Mouse (Mus musculus) heart, postnatal 0 days (tissue): ENCODE data around the gene Ccdc151. TPM values are rescaled to one million over a fixed set of nuclear protein-coding genes. Genes with fewer than 3 reads are reported as not detected.

Experiments used
- ATAC-seq: fragments of 200-750 bp; cut with Nextera tagmentation; 2 replicates; pipeline ENCODE4 v1.8.0; 2017; ENCODE audit warnings: low read depth, moderate number of reproducible peaks, moderate library complexity; ENCODE audit not compliant: insufficient read depth
- DNase-seq: peaks from one replicate; pipeline ENCODE4 v3.0.0-alpha.2; 2016; ENCODE audit warnings: low spot score
- H3K27ac ChIP-seq: fragments of 300-500 bp; sonication (generic); 2 replicates; pipeline ENCODE4 v1.5.1; 2014; ENCODE audit warnings: low read depth, mild to moderate bottlenecking
- H3K27me3 ChIP-seq: fragments of 300-500 bp; sonication (generic); 2 replicates; pipeline ENCODE4 v1.6.1; 2014; ENCODE audit warnings: low read length, mixed read lengths; ENCODE audit not compliant: control insufficient read depth, insufficient read depth
- H3K36me3 ChIP-seq: fragments of 300-500 bp; sonication (generic); replicated peaks from 2 replicates; pipeline ENCODE4 v1.6.1; 2014; ENCODE audit warnings: low read length, mixed read lengths; ENCODE audit not compliant: control insufficient read depth, insufficient read depth
- H3K4me1 ChIP-seq: fragments of 300-500 bp; sonication (generic); 2 replicates; pipeline ENCODE4 v1.6.1; 2014; ENCODE audit warnings: antibody characterized with exemption; ENCODE audit not compliant: control insufficient read depth, insufficient read depth
- H3K4me2 ChIP-seq: fragments of 300-500 bp; sonication (generic); 2 replicates; pipeline ENCODE4 v1.6.1; 2014; ENCODE audit warnings: low read depth, mild to moderate bottlenecking, low read length, moderate library complexity
- H3K4me3 ChIP-seq: fragments of 300-500 bp; sonication (generic); 2 replicates; pipeline ENCODE4 v1.5.1; 2014; ENCODE audit warnings: low read depth, low read length
- H3K9ac ChIP-seq: fragments of 300-500 bp; sonication (generic); replicated peaks from 2 replicates; pipeline ENCODE4 v1.6.1; 2014; ENCODE audit warnings: low read depth, low read length, mixed read lengths
- H3K9me3 ChIP-seq: fragments of 300-500 bp; sonication (generic); replicated peaks from 2 replicates; pipeline ENCODE4 v1.6.1; 2016; ENCODE audit warnings: low read length; ENCODE audit not compliant: control insufficient read depth
- CTCF ChIP-seq: IDR thresholded peaks from 2 replicates; pipeline ENCODE4 v1.5.1; 2016; ENCODE audit warnings: antibody characterized with exemption, control low read depth, low read depth
- EP300 ChIP-seq: IDR thresholded peaks from 2 replicates; pipeline ENCODE4 v1.6.1; 2016; ENCODE audit warnings: antibody characterized with exemption, low read depth
- WGBS: fragments of 180-500 bp; shearing (Covaris S2); extraction: QIAGEN DNeasy Blood & Tissue Kit; methylation state at CpG from one replicate; pipeline ENCODE4 v1.1.7; 2014; 5-methylcytosine and 5-hydroxymethylcytosine counted together
- polyA plus RNA-seq: library from polyadenylated mRNA; unstranded; fragments of >200 nt; fragmentation: Nextera tagmentation; extraction: Ambion mirVana; gene quantifications from 2 replicates; pipeline ENCODE4 v1.2.1, GENCODE M21; 2015
- total RNA-seq: library from RNA; depleted of rRNA; stranded (reverse); fragments of >200 nt; gene quantifications from 2 replicates; pipeline ENCODE4 v1.2.3, GENCODE M21; 2014; ENCODE audit warnings: low replicate concordance

Ccdc151 gene
- total and polyA plus RNA-seq, 2 experiments from 2014 or later, result 0.12 TPM; not detected in 1

GRCm38 (mm10) chr9:21976626-21977175 is 25.7 kb downstream of the Ccdc151 start:
- Histone ChIP-seq H3K4me2 (no peak overlapping the region), H3K9ac (no peak overlapping the region), H3K27ac (no peak overlapping the region), H3K36me3 (no peaks in the 10 kb centered on the region), H3K27me3 (no peaks in the 10 kb centered on the region; the same call in 1 of the 2 replicates), H3K9me3 (no peaks in the 10 kb centered on the region; the same call in 1 of the 2 replicates), H3K4me3 (no peak overlapping the region), H3K4me1 (no peaks in the 10 kb centered on the region)
- ATAC-seq (no peak), DNase-seq (no peak)
- 78% methylated on average over 10 of the region's 10 CpGs for WGBS
- TF ChIP-seq CTCF, result no peak

GRCm38 (mm10) chr9:21969304-21969703 is 33.1 kb downstream of the Ccdc151 start:
- no peaks in the 10 kb centered on the region for H3K4me1 ChIP-seq
- no peak for TF ChIP-seq CTCF
- TF ChIP-seq EP300, result no peak
- no peaks in the 10 kb centered on the region for H3K9me3 ChIP-seq
- H3K4me3 ChIP-seq, result no peak overlapping the region
- no peak for DNase-seq
- H3K27ac ChIP-seq, result no peak overlapping the region
- no peaks in the 10 kb centered on the region for H3K27me3 ChIP-seq
- H3K4me2 ChIP-seq, result no peak overlapping the region
- WGBS, result 79% methylated on average over 4 of the region's 4 CpGs
- no peak overlapping the region for H3K9ac ChIP-seq
- ATAC-seq, result no peak
- no peaks in the 10 kb centered on the region for H3K36me3 ChIP-seq

GRCm38 (mm10) chr9:21968883-21969282 is 33.6 kb downstream of the Ccdc151 start:
- Histone ChIP-seq H3K9me3 (no peaks in the 10 kb centered on the region), H3K4me1 (no peaks in the 10 kb centered on the region), H3K27me3 (no peaks in the 10 kb centered on the region), H3K9ac (no peak overlapping the region), H3K27ac (no peak overlapping the region), H3K36me3 (no peaks in the 10 kb centered on the region), H3K4me3 (no peak overlapping the region), H3K4me2 (no peak overlapping the region)
- DNase-seq (no peak), ATAC-seq (no peak)
- TF ChIP-seq CTCF, result no peak
- 36% methylated on average over 6 of the region's 6 CpGs for WGBS

GRCm38 (mm10) chr9:21963417-21963816 is 39.0 kb downstream of the Ccdc151 start, which contains the start of gene Epor:
Gene Epor, minus strand, starts transcription at chr9:21963506.
- Histone ChIP-seq H3K36me3 (no peaks in the 10 kb centered on the region), H3K9ac (no peak within 1 kb of the TSS), H3K4me3 (peak within 1 kb of the TSS; percentile 45), H3K27me3 (peaks cover 25% of the 10 kb centered on the region), H3K9me3 (no peaks in the 10 kb centered on the region), H3K4me2 (peak within 1 kb of the TSS; percentile 89), H3K4me1 (peaks cover 25% of the 10 kb centered on the region), H3K27ac (no peak within 1 kb of the TSS)
- DNase-seq (peak; percentile 46), ATAC-seq (peak; percentile 43; the same call in 1 of the 2 replicates)
- TF ChIP-seq EP300 (no peak), CTCF (no peak)
- 7% methylated on average over 8 of the region's 8 CpGs for WGBS

GRCm38 (mm10) chr9:21962416-21963059 is 39.9 kb downstream of the Ccdc151 start:
- peaks cover 25% of the 10 kb centered on the region for H3K4me1 ChIP-seq
- H3K4me3 ChIP-seq, result peak overlapping the region; percentile 45
- WGBS, result 3% methylated on average over 34 of the region's 34 CpGs
- H3K9ac ChIP-seq, result 0 out of 2 replicates have a peak overlapping the region, but pooled peaks have one; percentile 13
- ATAC-seq (peak; percentile 62), DNase-seq (peak; percentile 17)
- H3K9me3 ChIP-seq, result no peaks in the 10 kb centered on the region
- H3K36me3 ChIP-seq, result no peaks in the 10 kb centered on the region
- no peak for TF ChIP-seq CTCF
- TF ChIP-seq EP300, result no peak
- H3K27ac ChIP-seq, result no peak overlapping the region
- peak overlapping the region; percentile 89 for H3K4me2 ChIP-seq
- peaks cover 25% of the 10 kb centered on the region for H3K27me3 ChIP-seq
